Mouse (Mus musculus): ENCODE data around the gene Taf4. TPM values are rescaled to one million over a fixed set of nuclear protein-coding genes. Genes with fewer than 3 reads are reported as not detected.
A peak's percentile ranks its signal among the peaks of the same experiment; 100 is the strongest.

Gene Taf4
- polyA plus RNA-seq, 1 experiment from 2014 or later, result 3.4 TPM

DNA sequence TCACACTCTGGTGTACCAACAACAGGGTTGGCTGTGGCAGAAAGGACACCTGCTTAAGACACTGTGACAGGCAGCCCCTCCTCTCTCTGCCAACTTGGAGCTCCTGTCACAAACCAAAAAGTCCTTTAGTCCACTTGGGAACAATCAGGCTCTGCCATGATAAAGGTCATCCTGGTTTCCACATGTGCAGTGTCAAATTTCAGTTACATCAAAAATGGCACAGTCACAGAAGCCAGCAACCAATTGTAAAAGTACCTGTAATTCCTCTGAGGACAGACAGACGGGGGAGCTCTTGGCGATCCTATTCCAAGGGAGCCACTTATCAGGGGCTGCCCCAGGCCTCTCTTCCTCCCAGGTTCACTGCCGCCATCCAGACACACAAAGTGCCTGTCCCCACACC lies 17.1 kb downstream of the Taf4 start:
- H3K4me1 ChIP-seq (ENCODE audit: control insufficient read depth in 2 of 2, insufficient read depth in 2 of 2, low read length in 2 of 2), result peaks cover 17 to 41% of the 10 kb centered on the region in 2 experiments
- H3K9me3 ChIP-seq (ENCODE audit: control insufficient read depth, low read length), result no peaks in the 10 kb centered on the region
- 0% methylated on average over 3 of the region's 3 CpGs for WGBS
- no peaks in the 10 kb centered on the region for H3K27me3 ChIP-seq (ENCODE audit: control insufficient read depth, insufficient read depth, low read length)
- no peak overlapping the region for H3K9ac ChIP-seq (ENCODE audit: low read length)
- no peaks in the 10 kb centered on the region for H3K36me3 ChIP-seq (ENCODE audit: control insufficient read depth, insufficient read depth, low read length)
- H3K4me2 ChIP-seq (ENCODE audit: low read length), result 0 out of 2 replicates have a peak overlapping the region, but pooled peaks have one; percentile 6
- no peak overlapping the region for H3K4me3 ChIP-seq (ENCODE audit: control insufficient read depth in 1 of 2, insufficient read depth in 1 of 2, low read depth in 1 of 2, low read length in 2 of 2)
- ATAC-seq (ENCODE audit: insufficient number of reproducible peaks, insufficient read depth, low FRiP score, low read depth), result no peak
- peak overlapping the region in 1 of 2 experiments; percentile 45; a peak in 2 of 4 replicates for H3K27ac ChIP-seq (replicated peaks in 1 of 2; ENCODE audit: control insufficient read depth in 1 of 2, insufficient read depth in 1 of 2, low read depth in 2 of 2, low read length in 2 of 2)

DNA sequence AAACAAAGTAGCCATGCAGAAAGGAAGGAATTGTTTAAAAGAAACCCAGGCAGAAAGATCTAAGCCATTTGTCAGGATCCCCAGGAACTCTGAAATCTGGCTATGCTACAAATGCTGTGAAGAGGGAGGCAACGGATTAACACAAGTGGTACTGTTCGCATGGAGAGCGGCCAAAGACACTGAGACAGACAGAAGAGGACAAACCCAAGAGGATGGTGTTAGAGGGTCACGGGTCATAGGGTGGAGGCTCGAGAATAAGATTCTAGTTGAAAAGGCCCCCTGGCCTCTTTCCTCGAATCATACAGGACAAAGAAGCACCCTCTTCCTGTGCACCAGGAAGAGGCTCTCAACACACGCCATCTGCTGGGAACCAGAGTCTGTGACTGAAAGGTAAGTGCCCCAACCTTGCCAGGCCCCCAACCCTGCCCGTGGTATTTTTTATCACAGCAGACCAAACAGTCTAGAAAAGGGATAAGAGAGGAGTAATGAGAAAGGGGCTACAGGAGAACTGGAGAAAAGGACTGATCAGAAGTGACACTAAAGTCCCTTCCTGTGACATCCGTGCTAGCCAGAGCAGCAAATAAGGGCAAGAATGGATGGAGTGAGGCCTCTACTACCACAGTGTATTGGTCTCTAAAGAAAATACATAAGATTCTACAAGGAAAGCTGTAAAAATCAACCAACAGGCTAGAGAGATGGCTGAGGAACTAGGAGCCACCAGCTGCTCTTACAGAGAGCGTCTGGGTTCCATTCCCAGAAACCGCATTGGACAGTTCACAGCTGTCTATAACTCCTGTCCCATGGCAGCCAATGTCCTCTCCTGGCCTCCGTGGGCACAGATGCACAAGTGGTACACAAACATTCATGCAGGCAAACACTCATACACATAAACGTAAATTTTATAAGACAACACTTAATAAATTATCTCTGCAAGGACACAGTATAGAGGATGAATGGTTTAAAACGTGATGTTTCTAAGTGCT lies 24.6 kb downstream of the Taf4 start:
- no peaks in the 10 kb centered on the region for H3K9me3 ChIP-seq (ENCODE audit: control insufficient read depth, low read length)
- 60% methylated on average over 14 of the region's 14 CpGs for WGBS
- no peaks in the 10 kb centered on the region for H3K27me3 ChIP-seq (ENCODE audit: control insufficient read depth, insufficient read depth, low read length)
- H3K27ac ChIP-seq (replicated peaks in 1 of 2; ENCODE audit: control insufficient read depth in 1 of 2, insufficient read depth in 1 of 2, low read depth in 2 of 2, low read length in 2 of 2), result no peak overlapping the region
- H3K4me3 ChIP-seq (ENCODE audit: control insufficient read depth in 1 of 2, insufficient read depth in 1 of 2, low read depth in 1 of 2, low read length in 2 of 2), result no peak overlapping the region
- ATAC-seq (ENCODE audit: insufficient number of reproducible peaks, insufficient read depth, low FRiP score, low read depth), result no peak
- H3K36me3 ChIP-seq (ENCODE audit: control insufficient read depth, insufficient read depth, low read length), result no peaks in the 10 kb centered on the region
- no peak overlapping the region for H3K4me2 ChIP-seq (ENCODE audit: low read length)
- peaks cover 13 to 24% of the 10 kb centered on the region in 2 experiments for H3K4me1 ChIP-seq (ENCODE audit: control insufficient read depth in 2 of 2, insufficient read depth in 2 of 2, low read length in 2 of 2)
- no peak overlapping the region for H3K9ac ChIP-seq (ENCODE audit: low read length)

DNA sequence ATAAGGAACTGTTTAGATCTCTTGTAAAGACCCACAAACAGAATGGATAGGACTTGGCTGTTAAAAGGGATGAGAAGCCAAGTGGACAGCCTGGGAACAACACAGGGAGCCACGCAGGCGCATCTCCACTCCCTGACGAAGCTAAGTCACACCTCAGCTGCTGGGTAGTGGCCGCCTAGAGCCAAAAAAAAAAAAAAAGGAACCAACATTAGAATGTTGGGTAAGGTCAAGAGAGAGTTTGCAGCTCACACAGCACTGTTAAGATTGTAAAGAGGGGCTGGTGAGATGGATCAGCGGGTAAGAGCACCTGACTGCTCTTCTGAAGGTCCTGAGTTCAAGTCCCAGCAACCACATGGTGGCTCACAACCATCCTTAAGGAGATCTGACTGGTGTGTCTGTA lies 27.6 kb downstream of the Taf4 start:
- H3K27me3 ChIP-seq (ENCODE audit: control insufficient read depth, insufficient read depth, low read length), result no peaks in the 10 kb centered on the region
- no peak overlapping the region for H3K27ac ChIP-seq (replicated peaks in 1 of 2; ENCODE audit: control insufficient read depth in 1 of 2, insufficient read depth in 1 of 2, low read depth in 2 of 2, low read length in 2 of 2)
- H3K4me3 ChIP-seq (ENCODE audit: control insufficient read depth in 1 of 2, insufficient read depth in 1 of 2, low read depth in 1 of 2, low read length in 2 of 2), result no peak overlapping the region
- H3K36me3 ChIP-seq (ENCODE audit: control insufficient read depth, insufficient read depth, low read length), result no peaks in the 10 kb centered on the region
- 85% methylated on average over 5 of the region's 5 CpGs for WGBS
- no peak for ATAC-seq (ENCODE audit: insufficient number of reproducible peaks, insufficient read depth, low FRiP score, low read depth)
- no peak overlapping the region for H3K9ac ChIP-seq (ENCODE audit: low read length)
- no peaks in the 10 kb centered on the region for H3K9me3 ChIP-seq (ENCODE audit: control insufficient read depth, low read length)
- H3K4me1 ChIP-seq (ENCODE audit: control insufficient read depth in 2 of 2, insufficient read depth in 2 of 2, low read length in 2 of 2), result peaks cover 18 to 44% of the 10 kb centered on the region in 2 experiments
- no peak overlapping the region for H3K4me2 ChIP-seq (ENCODE audit: low read length)

DNA sequence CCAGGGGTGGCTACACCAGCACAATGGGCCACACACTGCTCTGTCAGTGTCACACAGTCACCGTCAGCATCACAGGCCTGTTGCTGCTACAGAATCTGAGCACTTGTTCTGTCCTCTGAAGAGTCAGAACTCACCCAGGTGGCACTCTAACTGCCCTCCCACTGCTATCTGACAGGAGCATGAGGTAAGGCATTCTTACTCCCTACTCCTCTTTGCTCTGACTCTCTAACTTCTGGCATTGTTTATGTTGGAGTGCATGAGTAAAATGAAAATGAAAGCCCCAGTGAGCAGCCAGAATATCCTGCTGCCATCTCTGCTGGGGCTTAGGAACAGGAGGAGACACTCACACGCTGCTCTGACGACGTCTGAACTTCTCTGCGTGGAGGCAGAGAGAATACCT lies 28.8 kb downstream of the Taf4 start:
- H3K4me2 ChIP-seq (ENCODE audit: low read length), result no peak overlapping the region
- WGBS, result 53% methylated on average over 5 of the region's 5 CpGs
- H3K9me3 ChIP-seq (ENCODE audit: control insufficient read depth, low read length), result no peaks in the 10 kb centered on the region
- H3K27me3 ChIP-seq (ENCODE audit: control insufficient read depth, insufficient read depth, low read length), result no peaks in the 10 kb centered on the region
- H3K9ac ChIP-seq (ENCODE audit: low read length), result no peak overlapping the region
- peaks cover 18 to 53% of the 10 kb centered on the region in 2 experiments for H3K4me1 ChIP-seq (ENCODE audit: control insufficient read depth in 2 of 2, insufficient read depth in 2 of 2, low read length in 2 of 2)
- no peak overlapping the region for H3K27ac ChIP-seq (replicated peaks in 1 of 2; ENCODE audit: control insufficient read depth in 1 of 2, insufficient read depth in 1 of 2, low read depth in 2 of 2, low read length in 2 of 2)
- H3K36me3 ChIP-seq (ENCODE audit: control insufficient read depth, insufficient read depth, low read length), result no peaks in the 10 kb centered on the region
- ATAC-seq (ENCODE audit: insufficient number of reproducible peaks, insufficient read depth, low FRiP score, low read depth), result no peak
- no peak overlapping the region for H3K4me3 ChIP-seq (ENCODE audit: control insufficient read depth in 1 of 2, insufficient read depth in 1 of 2, low read depth in 1 of 2, low read length in 2 of 2)

DNA sequence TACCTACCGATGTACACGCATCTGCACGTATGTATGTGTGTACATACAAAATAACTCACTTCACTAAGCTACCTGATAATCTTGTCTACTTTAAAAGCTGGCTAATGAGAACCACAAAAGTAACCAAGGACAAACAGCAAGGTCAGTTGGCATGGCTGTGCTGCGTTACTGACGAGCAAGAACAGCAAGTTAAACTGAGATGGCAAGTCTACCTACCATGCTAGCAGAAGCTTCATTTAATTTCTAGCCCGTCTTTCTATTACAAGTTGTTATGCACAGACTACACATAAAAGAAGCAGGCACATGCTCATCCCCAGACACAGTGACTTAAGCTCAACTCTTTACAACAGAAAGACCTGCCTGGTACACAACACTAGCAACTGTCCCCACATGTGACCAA lies 29.9 kb downstream of the Taf4 start:
- Histone ChIP-seq H3K4me3 (ENCODE audit: control insufficient read depth in 1 of 2, insufficient read depth in 1 of 2, low read depth in 1 of 2, low read length in 2 of 2) (no peak overlapping the region), H3K9me3 (ENCODE audit: control insufficient read depth, low read length) (no peaks in the 10 kb centered on the region), H3K36me3 (ENCODE audit: control insufficient read depth, insufficient read depth, low read length) (no peaks in the 10 kb centered on the region), H3K27ac (replicated peaks in 1 of 2; ENCODE audit: control insufficient read depth in 1 of 2, insufficient read depth in 1 of 2, low read depth in 2 of 2, low read length in 2 of 2) (no peak overlapping the region; a peak in 1 of 4 replicates), H3K27me3 (ENCODE audit: control insufficient read depth, insufficient read depth, low read length) (no peaks in the 10 kb centered on the region), H3K9ac (ENCODE audit: low read length) (no peak overlapping the region), H3K4me2 (ENCODE audit: low read length) (no peak overlapping the region), H3K4me1 (ENCODE audit: control insufficient read depth in 2 of 2, insufficient read depth in 2 of 2, low read length in 2 of 2) (peaks cover 19 to 51% of the 10 kb centered on the region in 2 experiments)
- WGBS, result 61% methylated on average over 6 of the region's 6 CpGs
- ATAC-seq (ENCODE audit: insufficient number of reproducible peaks, insufficient read depth, low FRiP score, low read depth), result no peak

DNA sequence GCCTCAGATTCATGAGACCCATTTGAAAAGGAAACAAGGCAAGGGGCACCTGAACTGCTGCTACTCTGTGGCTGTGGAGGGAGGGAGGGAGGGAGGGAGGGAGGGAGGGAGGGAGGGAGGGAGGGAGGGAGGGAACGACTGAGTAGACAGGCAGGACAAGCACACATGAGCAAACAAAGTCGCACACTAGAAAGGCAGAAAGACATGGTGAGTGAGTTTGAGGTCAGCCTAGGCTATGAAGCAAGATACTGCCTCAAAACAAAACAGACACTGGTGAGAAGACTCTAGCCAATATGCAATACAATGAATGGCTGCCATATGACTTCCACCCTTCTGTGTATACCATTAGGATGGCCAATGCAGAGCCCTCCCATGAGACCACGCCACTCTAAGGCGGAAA lies 31.4 kb downstream of the Taf4 start:
- Histone ChIP-seq H3K4me1 (ENCODE audit: control insufficient read depth in 2 of 2, insufficient read depth in 2 of 2, low read length in 2 of 2) (peaks cover 17 to 47% of the 10 kb centered on the region in 2 experiments), H3K36me3 (ENCODE audit: control insufficient read depth, insufficient read depth, low read length) (no peaks in the 10 kb centered on the region), H3K4me2 (ENCODE audit: low read length) (no peak overlapping the region), H3K9ac (ENCODE audit: low read length) (no peak overlapping the region), H3K9me3 (ENCODE audit: control insufficient read depth, low read length) (no peaks in the 10 kb centered on the region), H3K27ac (replicated peaks in 1 of 2; ENCODE audit: control insufficient read depth in 1 of 2, insufficient read depth in 1 of 2, low read depth in 2 of 2, low read length in 2 of 2) (no peak overlapping the region), H3K4me3 (ENCODE audit: control insufficient read depth in 1 of 2, insufficient read depth in 1 of 2, low read depth in 1 of 2, low read length in 2 of 2) (no peak overlapping the region), H3K27me3 (ENCODE audit: control insufficient read depth, insufficient read depth, low read length) (no peaks in the 10 kb centered on the region)
- ATAC-seq (ENCODE audit: insufficient number of reproducible peaks, insufficient read depth, low FRiP score, low read depth), result no peak
- 56% methylated on average over 4 of the region's 4 CpGs for WGBS

DNA sequence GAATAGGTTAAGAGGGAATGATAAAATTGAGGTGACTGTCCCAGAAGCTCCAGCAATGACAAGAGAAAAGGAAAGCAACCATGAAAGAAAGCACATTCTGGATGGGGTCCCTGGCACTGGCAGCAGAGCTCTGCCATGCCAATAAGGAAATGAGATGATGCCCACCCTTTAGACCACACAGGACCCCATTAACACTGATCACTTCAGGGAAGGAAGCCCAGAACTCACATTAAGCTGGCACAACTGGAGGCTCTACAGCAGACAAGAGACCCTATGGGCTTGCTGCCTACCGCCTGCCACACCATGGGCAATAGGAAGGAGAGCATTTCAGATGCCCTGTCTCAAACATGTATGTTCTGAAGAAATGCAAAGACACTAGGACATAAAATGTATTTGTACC lies 34.8 kb downstream of the Taf4 start:
- peaks cover 9% of the 10 kb centered on the region; the same call in 1 of the 2 replicates for H3K36me3 ChIP-seq (ENCODE audit: control insufficient read depth, insufficient read depth, low read length)
- 94% methylated on average over 1 of the region's 1 CpGs for WGBS
- no peak overlapping the region for H3K9ac ChIP-seq (ENCODE audit: low read length)
- no peaks in the 10 kb centered on the region for H3K9me3 ChIP-seq (ENCODE audit: control insufficient read depth, low read length)
- no peak overlapping the region for H3K4me3 ChIP-seq (ENCODE audit: control insufficient read depth in 1 of 2, insufficient read depth in 1 of 2, low read depth in 1 of 2, low read length in 2 of 2)
- H3K27ac ChIP-seq (replicated peaks in 1 of 2; ENCODE audit: control insufficient read depth in 1 of 2, insufficient read depth in 1 of 2, low read depth in 2 of 2, low read length in 2 of 2), result no peak overlapping the region
- no peak for ATAC-seq (ENCODE audit: insufficient number of reproducible peaks, insufficient read depth, low FRiP score, low read depth)
- H3K27me3 ChIP-seq (ENCODE audit: control insufficient read depth, insufficient read depth, low read length), result no peaks in the 10 kb centered on the region
- H3K4me1 ChIP-seq (ENCODE audit: control insufficient read depth in 2 of 2, insufficient read depth in 2 of 2, low read length in 2 of 2), result peaks cover 8 to 32% of the 10 kb centered on the region in 2 experiments
- H3K4me2 ChIP-seq (ENCODE audit: low read length), result no peak overlapping the region

Data from heart, embryonic 14.5 days (tissue).